Mouse (Mus musculus) myocyte (in vitro differentiated cells): ENCODE data around the gene Paqr4.

Experiments
- POLR2AphosphoS2 ChIP-seq: IDR thresholded peaks from one replicate; pipeline ENCODE4 v1.6.1; 2011; ENCODE audit warnings: low read depth, control low read depth; ENCODE audit not compliant: insufficient read length
- USF1 ChIP-seq: IDR thresholded peaks from one replicate; pipeline ENCODE4 v1.6.1; 2011; ENCODE audit warnings: low read depth, mild to moderate bottlenecking, control low read depth, moderate library complexity

- TF ChIP-seq USF1 (no peak), POLR2AphosphoS2 (no peak)
Measured at GRCm38 (mm10) chr17:23758801-23759200, 18.1 kb upstream of the Paqr4 start.
